Comparison of ENCODE assay signal across 2 mouse cellular contexts in genomic region chr2:26074551-26074950, GRCm38 (mm10).
A peak's percentile ranks its signal among the peaks of the same experiment; 100 is the strongest.
TF ChIP-seq lines count a peak whose summit lies in the region.

No protein-coding gene starts in this region.

TF ChIP-seq in CH12.LX, 34 proteins besides CTCF, POLR2A, EP300 and RAD21 (continued from another document):
- TF ChIP-seq CHD2 (IDR thresholded peaks at IDR 0.05; ENCODE audit: low read length): no peak

TF ChIP-seq in MEL, 35 proteins besides CTCF, POLR2A, EP300 and RAD21 (continued from another document):
- no peak for TF ChIP-seq HCFC1 (IDR thresholded peaks at IDR 0.05; ENCODE audit: low read depth, low read length)
- TF ChIP-seq ZKSCAN1 (IDR thresholded peaks at IDR 0.05; ENCODE audit: low read depth, low read length): peak; percentile 97
